Mouse (Mus musculus) gastrocnemius, adult 18-20 months (tissue): ENCODE results near the gene Gdnf. TPM values are rescaled to one million over a fixed set of nuclear protein-coding genes. Genes with fewer than 3 reads are reported as not detected.

Source experiments
- DNase-seq: peaks from one replicate; pipeline ENCODE4 v3.0.0; 2021; ENCODE audit warnings: low spot score
- total RNA-seq, 2 experiments: library from RNA; stranded (reverse); gene quantifications; 2 replicates each; pipeline ENCODE4 v1.2.3; 2021

Gdnf gene
- total RNA-seq, 2 experiments from 2014 or later = 0.34 to 0.64 TPM

DNA sequence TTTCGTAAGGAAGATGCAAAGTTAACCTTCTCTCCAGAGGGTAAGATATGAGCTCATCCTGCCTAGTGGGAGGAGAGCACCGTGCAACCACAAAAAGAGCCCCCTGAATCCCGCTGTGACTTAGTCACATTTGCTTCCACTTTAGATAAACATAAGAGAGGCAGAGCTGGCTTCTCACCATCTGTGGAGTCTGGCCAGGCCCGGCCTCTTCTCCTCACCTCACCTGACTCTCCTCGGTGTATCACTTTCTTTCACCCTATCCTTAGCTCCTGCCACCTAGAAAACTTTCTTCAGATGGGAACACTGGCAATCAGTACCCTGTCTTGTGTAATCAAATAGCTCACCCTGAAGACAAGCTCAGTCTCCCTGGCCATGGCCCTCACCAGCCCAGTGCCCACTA, 48.2 kb downstream of the Gdnf start:
- peak; percentile 58 for DNase-seq

- DNase-seq = no peak
Observed at GRCm38 (mm10) chr15:7862890-7863289, 52.2 kb downstream of the Gdnf start.

- no peak for DNase-seq
Observed at GRCm38 (mm10) chr15:7863328-7863727, 52.7 kb downstream of the Gdnf start.

DNA sequence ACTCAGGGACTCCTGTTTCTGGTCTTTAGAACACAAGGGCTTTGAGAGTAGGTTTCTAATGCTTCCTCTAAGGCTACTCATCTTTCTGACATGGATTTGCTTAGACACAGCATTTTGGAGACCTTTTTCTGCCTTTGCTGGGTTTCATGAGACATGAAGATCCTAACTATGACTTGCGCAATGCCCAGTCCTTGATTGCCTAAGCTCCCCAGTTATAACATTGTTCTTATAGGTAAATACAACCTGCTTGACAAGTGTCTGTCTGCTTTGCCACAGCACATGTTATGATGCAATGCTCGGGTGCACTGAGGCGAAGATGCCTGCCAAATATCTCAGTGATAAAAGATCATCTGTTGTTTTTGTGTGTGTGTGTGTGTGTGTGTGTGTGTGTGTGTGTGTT, 54.7 kb downstream of the Gdnf start:
- no peak for DNase-seq

GRCm38 (mm10) chr15:7872473-7872872, 61.8 kb downstream of the Gdnf start:
- DNase-seq = no peak

DNA sequence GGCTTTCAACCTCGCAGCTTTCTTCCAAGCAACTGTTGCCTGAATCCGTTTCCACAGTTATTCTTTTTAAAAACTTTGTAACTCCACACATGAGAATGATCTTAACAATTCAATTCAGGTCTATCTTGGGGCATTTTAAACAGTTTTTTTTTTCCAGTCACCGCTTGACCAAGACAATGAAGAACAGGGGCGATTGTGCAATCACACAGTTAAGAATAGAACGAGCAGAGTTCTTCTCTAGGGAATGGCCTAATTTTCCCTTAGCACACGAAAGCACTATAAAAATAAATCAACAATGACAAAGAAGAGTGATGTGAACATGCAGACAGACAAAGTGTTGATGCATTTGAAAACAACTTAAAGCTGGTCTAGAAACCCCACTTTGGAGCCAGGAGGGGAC, 65.2 kb downstream of the Gdnf start:
- DNase-seq = no peak

GRCm38 (mm10) chr15:7877560-7878467, 67.2 kb downstream of the Gdnf start:
- DNase-seq = no peak

- peak; percentile 21 for DNase-seq
Observed at GRCm38 (mm10) chr15:7878861-7879260, 68.2 kb downstream of the Gdnf start.

- DNase-seq = peak; percentile 16
Observed at GRCm38 (mm10) chr15:7879956-7880355, 69.3 kb downstream of the Gdnf start.

- no peak for DNase-seq
Observed at GRCm38 (mm10) chr15:7884181-7884580, 73.5 kb downstream of the Gdnf start.

DNA sequence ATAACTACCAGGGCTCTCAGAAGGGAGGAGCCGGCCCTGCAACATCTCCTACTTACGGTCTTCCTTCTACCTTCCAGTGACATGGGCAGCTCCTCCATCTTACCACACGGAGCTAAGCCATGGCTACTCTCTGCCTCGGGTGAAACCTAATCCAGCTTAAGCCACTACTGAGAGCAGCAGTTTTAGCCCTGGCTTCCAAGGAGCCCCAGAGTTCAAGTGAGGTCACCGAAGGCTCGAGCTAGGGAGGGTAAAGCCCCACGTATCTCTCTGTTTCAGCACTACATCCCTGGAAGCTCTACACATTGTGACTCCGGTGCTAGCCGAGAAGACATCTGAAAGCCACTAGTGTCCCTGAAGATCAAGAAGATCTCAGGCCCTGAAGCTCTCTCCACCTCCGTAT, 74.5 kb downstream of the Gdnf start:
- peak; percentile 60 for DNase-seq

- no peak for DNase-seq
Observed at GRCm38 (mm10) chr15:7886591-7886990, 75.9 kb downstream of the Gdnf start.
